Mouse (Mus musculus): Measurements from ENCODE around the gene Dbndd2. TPM values are rescaled to one million over a fixed set of nuclear protein-coding genes. Genes with fewer than 3 reads are reported as not detected.

The Dbndd2 gene
- polyA plus RNA-seq, 1 experiment from 2014 or later: 10.4 TPM

GRCm38 (mm10) chr2:164443460-164444000 lies 42.4 kb upstream of the Dbndd2 start, which contains the start of gene Sdc4:
Gene Sdc4, minus strand, starts transcription at chr2:164443887.
- peak within 1 kb of the TSS; percentile 73 for H3K4me2 ChIP-seq
- H3K9ac ChIP-seq: peak within 1 kb of the TSS; percentile 57
- no peak for ATAC-seq (ENCODE audit: insufficient read depth, low FRiP score, low read depth)
- H3K27me3 ChIP-seq (replicated peaks): no peaks in the 10 kb centered on the region
- no peaks in the 10 kb centered on the region for H3K36me3 ChIP-seq
- peaks cover 36% of the 10 kb centered on the region for H3K4me1 ChIP-seq
- H3K27ac ChIP-seq: peak within 1 kb of the TSS; percentile 86
- WGBS: 9% methylated on average over 18 of the region's 18 CpGs
- no peaks in the 10 kb centered on the region for H3K9me3 ChIP-seq
- H3K4me3 ChIP-seq (replicated peaks): peak within 1 kb of the TSS; percentile 57

- 71% methylated on average over 2 of the region's 2 CpGs for WGBS
- no peak for ATAC-seq (ENCODE audit: insufficient read depth, low FRiP score, low read depth)
Measured at GRCm38 (mm10) chr2:164444701-164445100, 41.2 kb upstream of the Dbndd2 start.

GRCm38 (mm10) chr2:164445399-164446085 lies 40.4 kb upstream of the Dbndd2 start:
- Histone ChIP-seq H3K27me3 (replicated peaks) (no peaks in the 10 kb centered on the region), H3K4me2 (no peak overlapping the region), H3K4me3 (replicated peaks) (no peak overlapping the region), H3K36me3 (no peaks in the 10 kb centered on the region), H3K9ac (no peak overlapping the region), H3K9me3 (no peaks in the 10 kb centered on the region), H3K27ac (no peak overlapping the region), H3K4me1 (peaks cover 18% of the 10 kb centered on the region)
- ATAC-seq (ENCODE audit: insufficient read depth, low FRiP score, low read depth): no peak
- 78% methylated on average over 3 of the region's 3 CpGs for WGBS

More at GRCm38 (mm10) chr2:164444701-164445100, 41.2 kb upstream of the Dbndd2 start:
- no peaks in the 10 kb centered on the region for H3K36me3 ChIP-seq
- H3K9me3 ChIP-seq: no peaks in the 10 kb centered on the region
- H3K9ac ChIP-seq: no peak overlapping the region
- H3K4me1 ChIP-seq: peaks cover 24% of the 10 kb centered on the region
- no peak overlapping the region for H3K4me3 ChIP-seq (replicated peaks)
- H3K27me3 ChIP-seq (replicated peaks): no peaks in the 10 kb centered on the region
- no peak overlapping the region for H3K27ac ChIP-seq
- H3K4me2 ChIP-seq: no peak overlapping the region

- no peak for ATAC-seq (ENCODE audit: insufficient read depth, low FRiP score, low read depth)
- Histone ChIP-seq H3K4me3 (replicated peaks) (no peak overlapping the region), H3K27ac (no peak overlapping the region), H3K36me3 (no peaks in the 10 kb centered on the region), H3K9me3 (no peaks in the 10 kb centered on the region), H3K9ac (no peak overlapping the region), H3K27me3 (replicated peaks) (no peaks in the 10 kb centered on the region), H3K4me2 (no peak overlapping the region), H3K4me1 (peaks cover 18% of the 10 kb centered on the region)
- 66% methylated on average over 3 of the region's 3 CpGs for WGBS
Measured at GRCm38 (mm10) chr2:164446086-164446469, 39.8 kb upstream of the Dbndd2 start.

- 90% methylated on average over 1 of the region's 1 CpGs for WGBS
- H3K4me3 ChIP-seq (replicated peaks): no peak overlapping the region
- H3K36me3 ChIP-seq: no peaks in the 10 kb centered on the region
- H3K9me3 ChIP-seq: no peaks in the 10 kb centered on the region
- no peaks in the 10 kb centered on the region for H3K27me3 ChIP-seq (replicated peaks)
- H3K9ac ChIP-seq: no peak overlapping the region
- no peak overlapping the region for H3K27ac ChIP-seq
- peaks cover 9% of the 10 kb centered on the region for H3K4me1 ChIP-seq
- H3K4me2 ChIP-seq: no peak overlapping the region
- ATAC-seq (ENCODE audit: insufficient read depth, low FRiP score, low read depth): no peak
Measured at GRCm38 (mm10) chr2:164448140-164448539, 37.8 kb upstream of the Dbndd2 start.

GRCm38 (mm10) chr2:164448921-164449320 lies 37.0 kb upstream of the Dbndd2 start:
- Histone ChIP-seq H3K36me3 (no peaks in the 10 kb centered on the region), H3K27me3 (replicated peaks) (no peaks in the 10 kb centered on the region), H3K4me2 (no peak overlapping the region), H3K27ac (no peak overlapping the region), H3K4me1 (peaks cover 3% of the 10 kb centered on the region; the same call in 1 of the 2 replicates), H3K9ac (no peak overlapping the region), H3K9me3 (no peaks in the 10 kb centered on the region), H3K4me3 (replicated peaks) (no peak overlapping the region)
- no peak for ATAC-seq (ENCODE audit: insufficient read depth, low FRiP score, low read depth)
- 56% methylated on average over 5 of the region's 5 CpGs for WGBS

GRCm38 (mm10) chr2:164449341-164450042 lies 36.4 kb upstream of the Dbndd2 start:
- no peak overlapping the region for H3K27ac ChIP-seq
- no peak for ATAC-seq (ENCODE audit: insufficient read depth, low FRiP score, low read depth)
- H3K4me2 ChIP-seq: no peak overlapping the region
- no peak overlapping the region for H3K9ac ChIP-seq
- no peaks in the 10 kb centered on the region for H3K36me3 ChIP-seq
- peaks cover 5% of the 10 kb centered on the region; the same call in 1 of the 2 replicates for H3K4me1 ChIP-seq
- WGBS: 77% methylated on average over 14 of the region's 14 CpGs
- H3K9me3 ChIP-seq: no peaks in the 10 kb centered on the region
- H3K27me3 ChIP-seq (replicated peaks): no peaks in the 10 kb centered on the region
- H3K4me3 ChIP-seq (replicated peaks): no peak overlapping the region

GRCm38 (mm10) chr2:164452000-164452676 lies 33.8 kb upstream of the Dbndd2 start:
- no peak overlapping the region for H3K4me2 ChIP-seq
- ATAC-seq (ENCODE audit: insufficient read depth, low FRiP score, low read depth): no peak
- no peak overlapping the region for H3K9ac ChIP-seq
- 56% methylated on average over 13 of the region's 13 CpGs for WGBS
- H3K27me3 ChIP-seq (replicated peaks): no peaks in the 10 kb centered on the region
- no peaks in the 10 kb centered on the region for H3K36me3 ChIP-seq
- H3K4me3 ChIP-seq (replicated peaks): no peak overlapping the region
- H3K27ac ChIP-seq: no peak overlapping the region
- H3K4me1 ChIP-seq: peaks cover 26% of the 10 kb centered on the region
- H3K9me3 ChIP-seq: no peaks in the 10 kb centered on the region

GRCm38 (mm10) chr2:164453047-164453757 lies 32.7 kb upstream of the Dbndd2 start:
- Histone ChIP-seq H3K9me3 (no peaks in the 10 kb centered on the region), H3K4me2 (no peak overlapping the region), H3K4me3 (replicated peaks) (no peak overlapping the region), H3K27me3 (replicated peaks) (no peaks in the 10 kb centered on the region), H3K27ac (no peak overlapping the region), H3K4me1 (peaks cover 26% of the 10 kb centered on the region), H3K9ac (no peak overlapping the region), H3K36me3 (no peaks in the 10 kb centered on the region)
- 66% methylated on average over 14 of the region's 14 CpGs for WGBS
- ATAC-seq (ENCODE audit: insufficient read depth, low FRiP score, low read depth): no peak

GRCm38 (mm10) chr2:164453887-164454500 lies 31.9 kb upstream of the Dbndd2 start:
- no peaks in the 10 kb centered on the region for H3K36me3 ChIP-seq
- H3K27ac ChIP-seq: 0 out of 2 replicates have a peak overlapping the region, but pooled peaks have one; percentile 79
- H3K4me1 ChIP-seq: peaks cover 26% of the 10 kb centered on the region
- H3K27me3 ChIP-seq (replicated peaks): no peaks in the 10 kb centered on the region
- WGBS: 60% methylated on average over 7 of the region's 7 CpGs
- H3K4me2 ChIP-seq: no peak overlapping the region
- no peak overlapping the region for H3K4me3 ChIP-seq (replicated peaks)
- ATAC-seq (ENCODE audit: insufficient read depth, low FRiP score, low read depth): no peak
- H3K9ac ChIP-seq: no peak overlapping the region
- no peaks in the 10 kb centered on the region for H3K9me3 ChIP-seq

GRCm38 (mm10) chr2:164454846-164455245 lies 31.1 kb upstream of the Dbndd2 start:
- Histone ChIP-seq H3K4me1 (peaks cover 26% of the 10 kb centered on the region), H3K9ac (no peak overlapping the region), H3K4me2 (no peak overlapping the region), H3K36me3 (no peaks in the 10 kb centered on the region), H3K9me3 (no peaks in the 10 kb centered on the region), H3K27me3 (replicated peaks) (no peaks in the 10 kb centered on the region), H3K4me3 (replicated peaks) (no peak overlapping the region), H3K27ac (peak overlapping the region; percentile 79)
- 58% methylated on average over 10 of the region's 10 CpGs for WGBS
- peak; percentile 27 for ATAC-seq (ENCODE audit: insufficient read depth, low FRiP score, low read depth)

Measured in stomach, embryonic 15.5 days (tissue).